ENCODE assay signal across 11 mouse cellular contexts in genomic region chr17:30580781-30581180, GRCm38 (mm10).
"Had no signal": no experiment of that assay in that cellular context is flagged by ENCODE, and none has a peak within 500 bp of the region (broad histone marks: within the 10 kb centered on the region; RNA-seq: fewer than 3 reads in every experiment).

No protein-coding gene starts in this region.

- DNase-seq: gastrocnemius, adult 2 months; gastrocnemius, postnatal 10 days; gastrocnemius, postnatal 25 days; heart, adult 18-20 months; heart, postnatal 10 days; heart, postnatal 4 days; kidney, adult 2 months; kidney, adult 9 months; kidney, postnatal 14 days; kidney, postnatal 36 days; left cerebral cortex, postnatal 4 days had no signal
